In the genomic region with DNA sequence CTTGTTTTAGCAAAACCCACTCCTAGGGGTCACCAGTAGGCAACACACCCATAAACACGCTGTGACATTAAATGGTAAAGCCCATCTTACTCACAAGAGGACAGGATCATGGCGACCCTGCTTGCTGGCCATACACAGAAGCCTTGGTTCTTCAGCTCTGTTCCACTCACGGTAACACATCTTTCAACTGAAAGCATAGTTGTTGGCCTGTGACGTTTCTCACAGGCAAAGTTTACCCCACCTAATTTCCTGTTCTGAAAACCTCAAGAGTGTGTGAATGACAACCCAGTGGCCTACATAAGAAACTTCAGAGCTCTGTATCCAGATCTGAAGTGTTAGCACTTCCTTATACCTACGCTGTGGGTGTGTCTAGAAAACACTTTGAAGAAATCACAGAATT, we compare ENCODE assay signal across 18 mouse cellular contexts. TPM values are rescaled to one million over a fixed set of nuclear protein-coding genes. Genes with fewer than 3 reads are reported as not detected.
DNase-seq lines count a peak whose midpoint lies in the region; ATAC-seq and TF ChIP-seq lines count a peak whose summit lies in the region.
"Had no signal": no experiment of that assay in that cellular context is flagged by ENCODE, and none has a peak within 500 bp of the region (broad histone marks: within the 10 kb centered on the region; RNA-seq: fewer than 3 reads in every experiment).

A gene (minus strand): TSS at position 193 of the 400 bp plus-strand sequence.

- WGBS in spleen, adult 2 months = 35% methylated on average over 5 of the region's 5 CpGs
- WGBS in small intestine, adult 2 months = 80% methylated on average over 5 of the region's 5 CpGs
- WGBS in intestine, postnatal 0 days = 82% methylated on average over 5 of the region's 5 CpGs

- no peak for ATAC-seq in frontal cortex, adult (ENCODE audit: low TSS enrichment)
- ATAC-seq in intestine, postnatal 0 days = no peak
- ATAC-seq: intestine, embryonic 16.5 days; liver, embryonic 12.5 days had no signal

- peak within 1 kb of the TSS; percentile 55 for H3K27ac ChIP-seq in spleen, adult 2 months (ENCODE audit: insufficient read depth, low read length)
- no peak within 1 kb of the TSS for H3K27ac ChIP-seq in small intestine, adult 2 months (ENCODE audit: insufficient read depth, low read depth, low read length)
- H3K27ac ChIP-seq in intestine, postnatal 0 days (ENCODE audit: low read depth, low read length) = no peak within 1 kb of the TSS
- H3K27ac ChIP-seq: hindbrain, embryonic 10.5 days; liver, embryonic 12.5 days; midbrain, embryonic 10.5 days; stomach, embryonic 15.5 days had no signal

- H3K27me3 ChIP-seq in spleen, adult 2 months (ENCODE audit: control insufficient read depth, insufficient read depth, low read length) = no peaks in the 10 kb centered on the region
- H3K27me3 ChIP-seq in small intestine, adult 2 months (ENCODE audit: control insufficient read depth, insufficient read depth, low read length) = no peaks in the 10 kb centered on the region
- no peaks in the 10 kb centered on the region for H3K27me3 ChIP-seq in intestine, postnatal 0 days (replicated peaks; ENCODE audit: control insufficient read depth, insufficient read depth, low read length)
- H3K27me3 ChIP-seq: heart, embryonic 12.5 days; liver, embryonic 12.5 days; stomach, embryonic 15.5 days had no signal

- peaks cover 12% of the 10 kb centered on the region for H3K4me1 ChIP-seq in spleen, adult 2 months (ENCODE audit: control insufficient read depth, insufficient read depth, insufficient read length)
- H3K4me1 ChIP-seq in small intestine, adult 2 months (ENCODE audit: control insufficient read depth, insufficient read depth, insufficient read length, low read length) = peaks cover 5% of the 10 kb centered on the region; the same call in 1 of the 2 replicates
- no peaks in the 10 kb centered on the region for H3K4me1 ChIP-seq in intestine, postnatal 0 days (replicated peaks; ENCODE audit: control insufficient read depth, insufficient read depth, low read length)
- H3K4me1 ChIP-seq: hindbrain, embryonic 10.5 days; stomach, embryonic 15.5 days had no signal

- no peak for TF ChIP-seq CTCF in spleen, adult 2 months (IDR thresholded peaks at IDR 0.05; ENCODE audit: extremely low read depth, insufficient read depth, insufficient read length, insufficient replicate concordance)
- TF ChIP-seq CTCF in small intestine, adult 2 months (IDR thresholded peaks at IDR 0.05; ENCODE audit: extremely low read depth, insufficient read length, insufficient replicate concordance, low read depth, low read length) = no peak
- no peak for TF ChIP-seq CTCF in intestine, postnatal 0 days (IDR thresholded peaks at IDR 0.05; ENCODE audit: low read depth)

- H3K4me2 ChIP-seq in intestine, postnatal 0 days (replicated peaks; ENCODE audit: low read depth) = no peak within 1 kb of the TSS
- H3K4me2 ChIP-seq: heart, embryonic 12.5 days; liver, embryonic 12.5 days; stomach, embryonic 15.5 days had no signal

- peak within 1 kb of the TSS; percentile 49 for H3K4me3 ChIP-seq in spleen, adult 2 months (ENCODE audit: extremely low read depth, insufficient read depth, insufficient read length)
- peak within 1 kb of the TSS; percentile 19; the same call in 1 of the 2 replicates for H3K4me3 ChIP-seq in small intestine, adult 2 months (ENCODE audit: low read depth, low read length)
- H3K4me3 ChIP-seq in intestine, postnatal 0 days (ENCODE audit: low read depth, low read length) = no peak within 1 kb of the TSS
- H3K4me3 ChIP-seq: heart, embryonic 12.5 days; hindbrain, embryonic 10.5 days; liver, embryonic 12.5 days; midbrain, embryonic 10.5 days; stomach, embryonic 15.5 days had no signal

- H3K36me3 ChIP-seq in spleen, adult 2 months (ENCODE audit: control insufficient read depth, insufficient read depth, low read length) = peaks cover 18% of the 10 kb centered on the region
- H3K36me3 ChIP-seq in small intestine, adult 2 months (ENCODE audit: control insufficient read depth, insufficient read depth, low read length) = peaks cover 23% of the 10 kb centered on the region
- H3K36me3 ChIP-seq in intestine, postnatal 0 days (ENCODE audit: control insufficient read depth, insufficient read depth) = peaks cover 4% of the 10 kb centered on the region; the same call in 1 of the 2 replicates
- H3K36me3 ChIP-seq: hindbrain, embryonic 10.5 days; liver, embryonic 12.5 days; midbrain, embryonic 10.5 days; stomach, embryonic 15.5 days had no signal

- no peaks in the 10 kb centered on the region for H3K9me3 ChIP-seq in intestine, postnatal 0 days (ENCODE audit: control insufficient read depth)
- H3K9me3 ChIP-seq: heart, embryonic 12.5 days; hindbrain, embryonic 10.5 days; liver, embryonic 12.5 days; midbrain, embryonic 10.5 days; stomach, embryonic 15.5 days had no signal

- peak; percentile 40 to 76 for DNase-seq in spleen, adult 2 months (ENCODE audit: low read depth in 1 of 2, low spot score in 2 of 2)
- no peak for DNase-seq in spleen, adult 12 weeks (ENCODE audit: low spot score)
- DNase-seq in induced T-regulatory cell, adult 2 months (ENCODE audit: low read depth) = peak; percentile 92
- peak; percentile 63 for DNase-seq in thymus, postnatal 4 days
- DNase-seq in urinary bladder, postnatal 25 days (ENCODE audit: low spot score) = no peak
- DNase-seq: cerebellum, postnatal 36 days; gastrocnemius, postnatal 36 days; kidney, postnatal 14 days; right cerebral cortex, postnatal 25 days had no signal

- TF ChIP-seq POLR2A in spleen, adult 2 months (IDR thresholded peaks at IDR 0.05; ENCODE audit: low read depth, low read length) = peak; percentile 79
- TF ChIP-seq POLR2A in small intestine, adult 2 months (IDR thresholded peaks at IDR 0.05; ENCODE audit: low read depth, low read length) = no peak

- H3K9ac ChIP-seq in intestine, postnatal 0 days (ENCODE audit: low read depth, low read length) = no peak within 1 kb of the TSS
- H3K9ac ChIP-seq: heart, embryonic 12.5 days; liver, embryonic 12.5 days; stomach, embryonic 15.5 days had no signal

RNA-seq across cellular contexts. Expression of the gene that starts here (rescaled TPM):
- 4.2 TPM in 2 replicates for polyA plus RNA-seq in spleen, adult 2 months (2012; rRNA removed)
- polyA plus RNA-seq in small intestine, adult 2 months (2012; rRNA removed) = 0.20 and 0.34 TPM in 2 replicates
- polyA plus RNA-seq in intestine, postnatal 0 days (2015; fragmentation: Nextera tagmentation; extraction: Ambion mirVana) = 0.39 and 0.44 TPM in 2 replicates
- polyA plus RNA-seq: heart, embryonic 12.5 days; hindbrain, embryonic 10.5 days; midbrain, embryonic 10.5 days had no signal

Comparison
In these comparisons a context has a peak if more than half of its experiments do, and no peak if none do; other contexts are left out.
1. DNase-seq: peak in spleen, adult 2 months (2 of 2), induced T-regulatory cell, adult 2 months (single experiment) and thymus, postnatal 4 days (single experiment); none in spleen, adult 12 weeks (single experiment) and urinary bladder, postnatal 25 days (single experiment).